8 mouse cellular contexts compared by ENCODE assay signal in genomic region chr1:191479906-191480379, GRCm38 (mm10).
DNase-seq lines count a peak whose midpoint lies in the region; ATAC-seq and TF ChIP-seq lines count a peak whose summit lies in the region.

No protein-coding gene starts in this region.

- H3K27me3 ChIP-seq in intestine, embryonic 14.5 days (replicated peaks; ENCODE audit: control insufficient read depth, insufficient read depth, low read length) = no peaks in the 10 kb centered on the region
- no peaks in the 10 kb centered on the region for H3K27me3 ChIP-seq in lung, embryonic 14.5 days (ENCODE audit: insufficient read depth, low read length)

- H3K9me3 ChIP-seq in intestine, embryonic 14.5 days (ENCODE audit: control insufficient read depth, low read length) = no peaks in the 10 kb centered on the region
- no peaks in the 10 kb centered on the region for H3K9me3 ChIP-seq in lung, embryonic 14.5 days (ENCODE audit: low read depth, low read length)

- peak overlapping the region; percentile 92 for H3K27ac ChIP-seq in brown adipose tissue, adult 24 weeks (replicated peaks; ENCODE audit: low read depth, low read length)
- H3K27ac ChIP-seq in intestine, embryonic 14.5 days (ENCODE audit: low read depth) = peak overlapping the region; percentile 40
- 0 out of 2 replicates have a peak overlapping the region, but pooled peaks have one; percentile 49 for H3K27ac ChIP-seq in lung, embryonic 14.5 days (ENCODE audit: low read depth)

- H3K4me3 ChIP-seq in brown adipose tissue, adult 24 weeks (ENCODE audit: insufficient read depth, low read depth, low read length) = no peak overlapping the region
- H3K4me3 ChIP-seq in intestine, embryonic 14.5 days (ENCODE audit: low read depth, low read length) = no peak overlapping the region
- no peak overlapping the region for H3K4me3 ChIP-seq in lung, embryonic 14.5 days (ENCODE audit: low read depth, low read length)

- ATAC-seq in intestine, embryonic 14.5 days (replicated peaks; ENCODE audit: low FRiP score, low TSS enrichment, low read depth) = no peak
- peak; percentile 71; the same call in 1 of the 2 replicates for ATAC-seq in lung, embryonic 14.5 days (ENCODE audit: insufficient read depth)

- DNase-seq in CD4-positive, CD25-positive, alpha-beta regulatory T cell, adult 2 months (ENCODE audit: low read depth, low spot score) = peak; percentile 29
- DNase-seq in intestine, embryonic 14.5 days (ENCODE audit: low spot score) = peak; percentile 60
- DNase-seq in lung, embryonic 14.5 days = peak; percentile 61
- DNase-seq in thymus, postnatal 14 days = peak; percentile 59
- no peak for DNase-seq in right cerebral cortex, adult 2 months (ENCODE audit: low spot score in 2 of 2)
- no peak for DNase-seq in retina, embryonic 14.5 days (ENCODE audit: low spot score)
- no peak for DNase-seq in frontal cortex, postnatal 36 days (ENCODE audit: low spot score in 2 of 2)

- 38% methylated on average over 13 of the region's 13 CpGs for WGBS in intestine, embryonic 14.5 days
- WGBS in lung, embryonic 14.5 days = 29% methylated on average over 13 of the region's 13 CpGs

- H3K4me2 ChIP-seq in intestine, embryonic 14.5 days (ENCODE audit: low read length) = no peak overlapping the region
- H3K4me2 ChIP-seq in lung, embryonic 14.5 days = no peak overlapping the region

- no peak overlapping the region for H3K9ac ChIP-seq in intestine, embryonic 14.5 days (ENCODE audit: low read length)
- no peak overlapping the region for H3K9ac ChIP-seq in lung, embryonic 14.5 days

- H3K36me3 ChIP-seq in intestine, embryonic 14.5 days (ENCODE audit: control insufficient read depth, insufficient read depth, low read length) = no peaks in the 10 kb centered on the region
- no peaks in the 10 kb centered on the region for H3K36me3 ChIP-seq in lung, embryonic 14.5 days (ENCODE audit: insufficient read depth)

- peaks cover 19% of the 10 kb centered on the region for H3K4me1 ChIP-seq in brown adipose tissue, adult 24 weeks (ENCODE audit: control insufficient read depth, insufficient read depth, insufficient read length, low read length)
- H3K4me1 ChIP-seq in intestine, embryonic 14.5 days (replicated peaks; ENCODE audit: control insufficient read depth, insufficient read depth, low read length) = no peaks in the 10 kb centered on the region
- H3K4me1 ChIP-seq in lung, embryonic 14.5 days (ENCODE audit: insufficient read depth) = no peaks in the 10 kb centered on the region

- TF ChIP-seq CTCF in lung, embryonic 14.5 days (IDR thresholded peaks at IDR 0.05; ENCODE audit: low read depth) = no peak

Comparison
In these comparisons a context has a peak if more than half of its experiments do, and no peak if none do; other contexts are left out.
1. DNase-seq: peak in CD4-positive, CD25-positive, alpha-beta regulatory T cell, adult 2 months (single experiment), intestine, embryonic 14.5 days (single experiment), lung, embryonic 14.5 days (single experiment) and thymus, postnatal 14 days (single experiment); none in right cerebral cortex, adult 2 months (0 of 2), retina, embryonic 14.5 days (single experiment) and frontal cortex, postnatal 36 days (0 of 2).
2. H3K27ac ChIP-seq: peak in every context shown above with its lines; median percentile 92 in brown adipose tissue, adult 24 weeks; 49 in lung, embryonic 14.5 days; 40 in intestine, embryonic 14.5 days.